Mouse (Mus musculus): ENCODE data around the gene Igf2bp1.

GRCm38 (mm10) chr11:95913959-95914566 lies 91.7 kb downstream of the Igf2bp1 start:
- TF ChIP-seq HCFC1 (IDR thresholded peaks at IDR 0.05; ENCODE audit: low read depth, low read length) (no peak), EP300 (IDR thresholded peaks at IDR 0.05; ENCODE audit: low read length) (no peak), RCOR1 (conservative IDR thresholded peaks at IDR 0.05; ENCODE audit: low read depth, low read length) (no peak), GABPA (IDR thresholded peaks at IDR 0.05; ENCODE audit: insufficient replicate concordance, low read depth, low read length) (no peak), POLR2A (IDR thresholded peaks at IDR 0.05; ENCODE audit: low read depth, low read length) (no peak)
